Mouse (Mus musculus): ENCODE measurements around the gene Ptcd3.
"Not testable (repeated sequence)": the region's sequence is repeated elsewhere in the genome, so short reads cannot be mapped to it uniquely, and the experiment has no call there.

Ptcd3 gene

GRCm38 (mm10) chr6:71871396-71871795, 37.2 kb downstream of the Ptcd3 start:
- DNase-seq (ENCODE audit: low spot score in 2 of 2) = no peak

GRCm38 (mm10) chr6:71868809-71869208, 39.7 kb downstream of the Ptcd3 start:
- no peak for DNase-seq (ENCODE audit: low spot score in 2 of 2)

GRCm38 (mm10) chr6:71867751-71868150, 40.8 kb downstream of the Ptcd3 start:
- DNase-seq (ENCODE audit: low spot score in 2 of 2) = no peak

GRCm38 (mm10) chr6:71846906-71847305, 61.6 kb downstream of the Ptcd3 start:
- DNase-seq (ENCODE audit: low spot score in 2 of 2) = not testable (repeated sequence)

- DNase-seq (ENCODE audit: low spot score in 2 of 2) = no peak
Observed at GRCm38 (mm10) chr6:71840597-71841290, 67.8 kb downstream of the Ptcd3 start.

- no peak for DNase-seq (ENCODE audit: low spot score in 2 of 2)
Observed at GRCm38 (mm10) chr6:71839815-71840214, 68.7 kb downstream of the Ptcd3 start.

GRCm38 (mm10) chr6:71836811-71837210, 71.7 kb downstream of the Ptcd3 start:
- DNase-seq (ENCODE audit: low spot score in 2 of 2) = no peak

- DNase-seq (ENCODE audit: low spot score in 2 of 2) = peak; percentile 98
Observed at GRCm38 (mm10) chr6:71831581-71831960, 77.0 kb downstream of the Ptcd3 start.

GRCm38 (mm10) chr6:71830690-71831580, 77.6 kb downstream of the Ptcd3 start, which contains the start of gene Immt:
Gene Immt, plus strand, starts transcription at chr6:71831331.
- DNase-seq (ENCODE audit: low spot score in 2 of 2) = peak; percentile 95 to 97

Measured in right cerebral cortex, postnatal 36 days (tissue).